8 mouse cellular contexts compared by ENCODE assay signal in the genomic region with DNA sequence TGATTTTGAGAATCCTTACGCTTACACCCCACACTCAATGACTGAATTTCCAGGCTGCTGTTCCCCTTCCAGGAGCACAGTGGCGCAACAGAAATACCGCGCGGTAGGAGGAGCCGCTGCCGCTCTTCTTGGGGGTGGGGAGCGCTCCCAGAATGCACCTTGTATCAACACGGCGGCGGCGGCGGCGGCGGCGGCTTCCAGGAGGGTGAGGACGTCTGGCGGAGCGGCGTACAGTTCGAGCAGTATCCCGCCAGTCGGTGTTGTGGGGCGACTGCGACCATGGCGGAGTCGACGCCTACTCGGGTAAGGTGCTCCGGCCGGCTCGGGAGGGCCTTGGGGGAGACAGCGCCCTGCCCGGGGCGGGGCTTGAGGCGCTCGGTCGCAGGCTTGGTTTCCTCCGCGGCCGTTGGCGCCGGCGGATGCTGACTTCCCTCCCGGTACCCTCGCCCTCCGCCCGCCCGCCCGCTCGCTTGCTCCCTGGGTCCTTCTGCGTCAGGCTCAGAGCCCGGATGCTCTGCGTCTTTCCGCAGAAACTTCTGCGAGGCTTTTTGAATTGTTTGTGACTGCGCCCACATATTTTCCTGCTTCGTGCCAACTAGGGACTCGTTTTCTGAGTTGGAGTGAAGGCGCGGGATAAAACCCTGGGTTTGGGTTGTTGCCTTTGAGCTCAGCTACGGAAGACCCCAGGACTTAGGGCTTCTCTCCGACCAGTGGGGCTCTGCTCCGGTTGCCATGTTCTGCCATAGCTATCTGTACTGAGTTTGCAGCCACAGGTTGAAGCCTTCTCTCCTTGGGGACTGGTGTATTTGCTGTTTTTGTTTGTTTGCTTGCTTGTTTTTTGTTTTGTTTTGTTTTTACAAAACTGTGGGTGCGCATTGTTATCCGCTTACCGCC. TPM values are rescaled to one million over a fixed set of nuclear protein-coding genes. Genes with fewer than 3 reads are reported as not detected.
DNase-seq lines count a peak whose midpoint lies in the region; ATAC-seq and TF ChIP-seq lines count a peak whose summit lies in the region.

TSS of gene Zfp212 (plus strand) at position 30 of the 894 bp plus-strand sequence.

- no peaks in the 10 kb centered on the region for H3K27me3 ChIP-seq in E14TG2a.4 (ENCODE audit: insufficient read depth, low read length)
- no peaks in the 10 kb centered on the region for H3K27me3 ChIP-seq in forebrain, embryonic 11.5 days (ENCODE audit: control insufficient read depth, insufficient read depth, low read length)
- no peaks in the 10 kb centered on the region for H3K27me3 ChIP-seq in heart, embryonic 15.5 days
- H3K27me3 ChIP-seq in liver, embryonic 14.5 days (ENCODE audit: control insufficient read depth, insufficient read depth, low read length), result no peaks in the 10 kb centered on the region
- no peaks in the 10 kb centered on the region for H3K27me3 ChIP-seq in stomach, embryonic 15.5 days (replicated peaks)

- H3K9me3 ChIP-seq in E14TG2a.4 (ENCODE audit: low read length), result no peaks in the 10 kb centered on the region
- H3K9me3 ChIP-seq in forebrain, embryonic 11.5 days (ENCODE audit: control insufficient read depth, low read length), result no peaks in the 10 kb centered on the region
- no peaks in the 10 kb centered on the region for H3K9me3 ChIP-seq in heart, embryonic 15.5 days (replicated peaks)
- no peaks in the 10 kb centered on the region for H3K9me3 ChIP-seq in liver, embryonic 14.5 days (ENCODE audit: control insufficient read depth, low read length)
- H3K9me3 ChIP-seq in stomach, embryonic 15.5 days, result no peaks in the 10 kb centered on the region

- under 1% methylated on average over 66 of the region's 67 CpGs for WGBS in forebrain, embryonic 11.5 days
- under 1% methylated on average over 67 of the region's 67 CpGs for WGBS in heart, embryonic 15.5 days
- under 1% methylated on average over 66 of the region's 67 CpGs for WGBS in liver, embryonic 14.5 days (ENCODE audit: insufficient replicate concordance)
- WGBS in stomach, embryonic 15.5 days, result under 1% methylated on average over 65 of the region's 67 CpGs

- TF ChIP-seq EP300 in liver, embryonic 14.5 days (IDR thresholded peaks at IDR 0.05; ENCODE audit: low read depth), result 0 out of 2 replicates have a peak, but pooled peaks have one; percentile 21

- ATAC-seq in forebrain, embryonic 11.5 days (replicated peaks; ENCODE audit: low FRiP score), result peak; percentile 96
- ATAC-seq in heart, embryonic 15.5 days (replicated peaks; ENCODE audit: insufficient number of reproducible peaks, insufficient read depth, low FRiP score, low read depth), result peak; percentile 92
- ATAC-seq in liver, embryonic 14.5 days (ENCODE audit: insufficient read depth), result peak; percentile 90
- ATAC-seq in stomach, embryonic 15.5 days (ENCODE audit: insufficient read depth, low FRiP score, low read depth), result peak; percentile 94

- H3K36me3 ChIP-seq in E14TG2a.4 (ENCODE audit: insufficient read depth, low read length), result no peaks in the 10 kb centered on the region; the same call in 1 of the 2 replicates
- no peaks in the 10 kb centered on the region for H3K36me3 ChIP-seq in forebrain, embryonic 11.5 days (ENCODE audit: control insufficient read depth, insufficient read depth, low read length)
- 0 out of 2 replicates have a peak, but pooled peaks cover 2% of the 10 kb centered on the region for H3K36me3 ChIP-seq in heart, embryonic 15.5 days
- H3K36me3 ChIP-seq in liver, embryonic 14.5 days (replicated peaks; ENCODE audit: control insufficient read depth, insufficient read depth, low read depth), result no peaks in the 10 kb centered on the region
- no peaks in the 10 kb centered on the region for H3K36me3 ChIP-seq in stomach, embryonic 15.5 days

- H3K27ac ChIP-seq in forebrain, embryonic 11.5 days (ENCODE audit: low read depth, low read length), result peak within 1 kb of the TSS; percentile 80
- peak within 1 kb of the TSS; percentile 97 for H3K27ac ChIP-seq in heart, embryonic 15.5 days
- H3K27ac ChIP-seq in liver, embryonic 14.5 days, result peak within 1 kb of the TSS; percentile 86
- peak within 1 kb of the TSS; percentile 98 for H3K27ac ChIP-seq in stomach, embryonic 15.5 days

- H3K4me1 ChIP-seq in E14TG2a.4 (replicated peaks; ENCODE audit: low read depth, low read length), result peaks cover 58% of the 10 kb centered on the region
- peaks cover 3% of the 10 kb centered on the region for H3K4me1 ChIP-seq in forebrain, embryonic 11.5 days (replicated peaks; ENCODE audit: control insufficient read depth, insufficient read depth, low read length)
- H3K4me1 ChIP-seq in heart, embryonic 15.5 days (replicated peaks), result peaks cover 12% of the 10 kb centered on the region
- peaks cover 29 to 42% of the 10 kb centered on the region in 2 experiments for H3K4me1 ChIP-seq in liver, embryonic 14.5 days (replicated peaks; ENCODE audit: control insufficient read depth in 2 of 2, insufficient read depth in 2 of 2, low read length in 1 of 2)
- H3K4me1 ChIP-seq in stomach, embryonic 15.5 days, result peaks cover 9% of the 10 kb centered on the region

- H3K4me3 ChIP-seq in E14TG2a.4 (replicated peaks; ENCODE audit: low read length), result peak within 1 kb of the TSS; percentile 92
- peak within 1 kb of the TSS; percentile 77 for H3K4me3 ChIP-seq in forebrain, embryonic 11.5 days (ENCODE audit: low read depth, low read length)
- peak within 1 kb of the TSS; percentile 88 for H3K4me3 ChIP-seq in heart, embryonic 15.5 days
- peak within 1 kb of the TSS; percentile 89 to 99 for H3K4me3 ChIP-seq in liver, embryonic 14.5 days (ENCODE audit: insufficient read depth in 1 of 2, low read depth in 2 of 2, low read length in 2 of 2)
- H3K4me3 ChIP-seq in stomach, embryonic 15.5 days (replicated peaks), result peak within 1 kb of the TSS; percentile 84

- peak; percentile 83 for DNase-seq in c-Kit-positive CD71-positive TER-119-negative erythroid progenitor cells, embryonic 14.5 days (ENCODE audit: low read depth)
- DNase-seq in forebrain, embryonic 11.5 days (ENCODE audit: low spot score), result peak; percentile 95
- DNase-seq in kidney, postnatal 25 days, result peak; percentile 91 to 94
- peak; percentile 81 to 86 (median 84) for DNase-seq in liver, embryonic 14.5 days (ENCODE audit: low read depth in 3 of 3, low spot score in 3 of 3)
- peak; percentile 93 for DNase-seq in neural tube, embryonic 10.5 days (ENCODE audit: extremely low spot score, low spot score)

- H3K9ac ChIP-seq in forebrain, embryonic 11.5 days (ENCODE audit: low read length), result peak within 1 kb of the TSS; percentile 73
- H3K9ac ChIP-seq in heart, embryonic 15.5 days, result peak within 1 kb of the TSS; percentile 80
- peak within 1 kb of the TSS; percentile 97 for H3K9ac ChIP-seq in liver, embryonic 14.5 days (replicated peaks)
- peak within 1 kb of the TSS; percentile 55 for H3K9ac ChIP-seq in stomach, embryonic 15.5 days

- TF ChIP-seq CTCF in E14TG2a.4 (conservative IDR thresholded peaks at IDR 0.05; ENCODE audit: low read length), result no peak
- TF ChIP-seq CTCF in liver, embryonic 14.5 days (IDR thresholded peaks at IDR 0.05; ENCODE audit: low read depth), result peak; percentile 81

- peak within 1 kb of the TSS; percentile 74 for H3K4me2 ChIP-seq in forebrain, embryonic 11.5 days (ENCODE audit: low read depth, low read length, severe bottlenecking)
- peak within 1 kb of the TSS; percentile 79 for H3K4me2 ChIP-seq in heart, embryonic 15.5 days
- peak within 1 kb of the TSS; percentile 89 for H3K4me2 ChIP-seq in liver, embryonic 14.5 days (ENCODE audit: low read depth)
- H3K4me2 ChIP-seq in stomach, embryonic 15.5 days, result peak within 1 kb of the TSS; percentile 59

RNA-seq across cellular contexts. Expression of gene Zfp212, which starts in this region (rescaled TPM):
- 15.9 and 17.5 TPM in 2 replicates for polyA plus RNA-seq in forebrain, embryonic 11.5 days (2014; fragmentation: Nextera tagmentation; extraction: Ambion mirVana)
- 9.8 and 10.1 TPM in 2 replicates for polyA plus RNA-seq in heart, embryonic 15.5 days (2015; fragmentation: Nextera tagmentation; extraction: Ambion mirVana)
- polyA plus RNA-seq in liver, embryonic 14.5 days (2012; rRNA removed), result 4.5 and 4.7 TPM in 2 replicates
- polyA plus RNA-seq in liver, embryonic 14.5 days (2014; fragmentation: Nextera tagmentation; extraction: Ambion mirVana), result 3.0 and 4.2 TPM in 2 replicates
- 13.7 and 14.5 TPM in 2 replicates for polyA plus RNA-seq in stomach, embryonic 15.5 days (2015; fragmentation: Nextera tagmentation; extraction: Ambion mirVana)

Comparison
In these comparisons a context has a peak if more than half of its experiments do, and no peak if none do; other contexts are left out.
1. Peak in every context shown above with its lines: DNase-seq, ATAC-seq, H3K4me3 ChIP-seq and H3K27ac ChIP-seq.